Mouse (Mus musculus) stomach, postnatal 0 days (tissue): Measurements from ENCODE around the gene Ptprn2. TPM values are rescaled to one million over a fixed set of nuclear protein-coding genes. Genes with fewer than 3 reads are reported as not detected.

Source experiments
- ATAC-seq: fragments of 200-750 bp; cut with Nextera tagmentation; 2 replicates; pipeline ENCODE4 v1.8.0; 2017; ENCODE audit not compliant: low FRiP score, low TSS enrichment
- DNase-seq: peaks from one replicate; pipeline ENCODE4 v3.0.0-alpha.2; 2016; ENCODE audit warnings: low spot score
- H3K27ac ChIP-seq: fragments of 300-500 bp; sonication (generic); replicated peaks from 2 replicates; pipeline ENCODE4 v1.5.1; 2014; ENCODE audit warnings: mild to moderate bottlenecking, control low read depth
- H3K27me3 ChIP-seq: fragments of 300-500 bp; sonication (generic); 2 replicates; pipeline ENCODE4 v1.6.1; 2014; ENCODE audit warnings: low read length; ENCODE audit not compliant: control insufficient read depth, insufficient read depth
- H3K36me3 ChIP-seq: fragments of 300-500 bp; sonication (generic); 2 replicates; pipeline ENCODE4 v1.6.1; 2014; ENCODE audit warnings: low read length, mixed read lengths; ENCODE audit not compliant: control insufficient read depth, insufficient read depth
- H3K4me1 ChIP-seq: fragments of 300-500 bp; sonication (generic); replicated peaks from 2 replicates; pipeline ENCODE4 v1.6.1; 2014; ENCODE audit warnings: antibody characterized with exemption; ENCODE audit not compliant: control insufficient read depth, insufficient read depth
- H3K4me2 ChIP-seq: fragments of 300-500 bp; sonication (generic); replicated peaks from 2 replicates; pipeline ENCODE4 v1.6.1; 2014; ENCODE audit warnings: low read depth, mild to moderate bottlenecking, control low read depth, moderate library complexity
- H3K4me3 ChIP-seq: fragments of 300-500 bp; sonication (generic); 2 replicates; pipeline ENCODE4 v1.5.1; 2014; ENCODE audit warnings: low read depth, low read length, control low read depth
- H3K9ac ChIP-seq: fragments of 300-500 bp; sonication (generic); 2 replicates; pipeline ENCODE4 v1.6.1; 2014; ENCODE audit warnings: mild to moderate bottlenecking, low read length, control low read depth, mixed read lengths
- H3K9me3 ChIP-seq: fragments of 300-500 bp; sonication (generic); 2 replicates; pipeline ENCODE4 v1.6.1; 2016; ENCODE audit warnings: low read length; ENCODE audit not compliant: control insufficient read depth
- CTCF ChIP-seq: IDR thresholded peaks from 2 replicates; pipeline ENCODE4 v1.5.1; 2016; ENCODE audit warnings: antibody characterized with exemption, low read depth, mild to moderate bottlenecking, moderate library complexity
- EP300 ChIP-seq: optimal IDR thresholded peaks from 2 replicates; pipeline ENCODE3; 2016; ENCODE audit warnings: antibody characterized with exemption
- WGBS: fragments of 180-500 bp; shearing (Covaris S2); extraction: QIAGEN DNeasy Blood & Tissue Kit; methylation state at CpG from one replicate; pipeline ENCODE4 v1.1.7; 2014; 5-methylcytosine and 5-hydroxymethylcytosine counted together
- polyA plus RNA-seq: library from polyadenylated mRNA; unstranded; fragments of >200 nt; fragmentation: Nextera tagmentation; extraction: Ambion mirVana; gene quantifications from 2 replicates; pipeline ENCODE4 v1.2.1, GENCODE M21; 2015

Ptprn2 gene
- polyA plus RNA-seq, 1 experiment from 2014 or later: 6.0 TPM

DNA sequence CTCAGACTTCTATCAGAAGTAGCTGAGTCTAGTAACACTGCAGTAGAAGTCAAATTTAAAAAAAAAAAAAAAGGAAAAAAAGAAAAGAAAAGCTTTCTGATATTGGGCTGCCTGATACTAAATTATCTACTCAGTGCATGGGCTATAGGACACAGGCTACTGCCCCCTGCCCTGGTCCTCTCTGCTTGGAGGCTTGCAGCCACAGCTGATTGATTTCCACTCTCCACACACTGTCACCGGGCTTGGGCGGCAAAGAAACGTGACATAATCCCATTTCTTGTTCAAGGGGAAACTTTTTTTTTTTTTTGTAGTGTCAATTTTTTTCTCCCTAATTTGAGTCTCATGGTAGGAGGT, 766.9 kb downstream of the Ptprn2 start:
- Histone ChIP-seq H3K27me3 (no peaks in the 10 kb centered on the region), H3K9me3 (no peaks in the 10 kb centered on the region), H3K9ac (no peak overlapping the region), H3K4me1 (no peaks in the 10 kb centered on the region), H3K36me3 (no peaks in the 10 kb centered on the region), H3K4me2 (no peak overlapping the region), H3K27ac (no peak overlapping the region), H3K4me3 (no peak overlapping the region)
- 28% methylated on average over 3 of the region's 3 CpGs for WGBS
- TF ChIP-seq EP300: no peak
- TF ChIP-seq CTCF: no peak
- ATAC-seq: no peak
- no peak for DNase-seq

DNA sequence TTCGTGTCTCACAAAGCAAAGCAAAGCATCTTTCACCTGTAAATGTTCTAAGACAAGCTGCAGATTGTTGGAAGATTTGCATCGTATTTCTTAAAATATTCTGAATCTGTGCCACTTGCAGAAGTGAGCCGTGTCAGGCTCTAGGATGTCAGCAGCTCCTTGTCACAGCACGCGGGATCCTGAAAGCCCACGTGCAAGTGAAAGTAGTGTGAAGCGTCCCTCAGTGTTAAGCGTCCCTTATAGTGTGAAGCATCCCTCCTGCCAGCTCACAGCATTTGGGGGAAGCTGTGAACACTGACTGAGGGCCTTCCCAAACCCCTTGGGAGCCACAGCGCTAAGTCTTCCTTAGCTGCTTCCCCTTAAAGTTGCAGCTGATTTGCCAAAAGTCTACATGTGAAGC, 768.8 kb downstream of the Ptprn2 start:
- no peaks in the 10 kb centered on the region for H3K9me3 ChIP-seq
- H3K27ac ChIP-seq: no peak overlapping the region
- 77% methylated on average over 9 of the region's 9 CpGs for WGBS
- H3K36me3 ChIP-seq: no peaks in the 10 kb centered on the region
- no peaks in the 10 kb centered on the region for H3K27me3 ChIP-seq
- H3K4me3 ChIP-seq: no peak overlapping the region
- no peak for ATAC-seq
- no peaks in the 10 kb centered on the region for H3K4me1 ChIP-seq
- H3K4me2 ChIP-seq: no peak overlapping the region
- H3K9ac ChIP-seq: no peak overlapping the region
- no peak for DNase-seq
- no peak for TF ChIP-seq CTCF
- TF ChIP-seq EP300: no peak

GRCm38 (mm10) chr12:117255325-117255724, 769.8 kb downstream of the Ptprn2 start:
- no peak overlapping the region for H3K4me2 ChIP-seq
- DNase-seq (no peak), ATAC-seq (no peak)
- no peaks in the 10 kb centered on the region for H3K27me3 ChIP-seq
- H3K4me3 ChIP-seq: no peak overlapping the region
- no peaks in the 10 kb centered on the region for H3K4me1 ChIP-seq
- no peaks in the 10 kb centered on the region for H3K9me3 ChIP-seq
- no peaks in the 10 kb centered on the region for H3K36me3 ChIP-seq
- TF ChIP-seq EP300 (no peak), CTCF (no peak)
- WGBS: 46% methylated on average over 6 of the region's 6 CpGs
- H3K9ac ChIP-seq: no peak overlapping the region
- no peak overlapping the region for H3K27ac ChIP-seq

DNA sequence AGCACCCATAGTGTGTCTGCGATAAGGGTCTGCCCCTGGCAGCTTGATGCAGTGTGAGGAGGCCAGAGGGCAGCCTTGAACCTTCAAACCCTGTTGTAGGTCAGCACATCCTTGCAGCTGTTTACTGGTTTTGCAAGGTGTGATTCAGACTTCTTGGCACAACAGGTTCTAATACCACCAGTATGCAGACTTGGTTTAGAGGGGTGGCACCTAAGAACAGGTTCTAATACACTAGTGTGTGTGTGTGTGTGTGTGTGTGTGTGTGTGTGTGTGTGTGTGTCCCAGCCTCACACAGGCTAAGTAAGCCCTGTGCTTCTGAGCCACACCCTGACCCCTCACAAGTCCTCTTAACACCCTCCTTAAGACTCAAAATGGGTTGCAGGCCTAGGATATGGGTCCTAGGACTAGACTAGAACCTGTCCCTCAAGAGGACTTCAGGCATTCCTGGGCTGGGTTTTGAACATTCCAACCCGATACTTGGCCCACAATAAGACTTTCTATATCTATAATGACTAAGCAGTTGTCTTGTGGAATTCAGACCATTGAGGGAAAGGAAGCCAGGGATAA, 770.3 kb downstream of the Ptprn2 start:
- DNase-seq (no peak), ATAC-seq (no peak)
- Histone ChIP-seq H3K9me3 (no peaks in the 10 kb centered on the region), H3K27ac (no peak overlapping the region), H3K4me1 (no peaks in the 10 kb centered on the region), H3K36me3 (no peaks in the 10 kb centered on the region), H3K9ac (no peak overlapping the region), H3K4me3 (no peak overlapping the region), H3K4me2 (no peak overlapping the region), H3K27me3 (no peaks in the 10 kb centered on the region)
- WGBS: 83% methylated on average over 2 of the region's 2 CpGs
- no peak for TF ChIP-seq EP300
- TF ChIP-seq CTCF: no peak

DNA sequence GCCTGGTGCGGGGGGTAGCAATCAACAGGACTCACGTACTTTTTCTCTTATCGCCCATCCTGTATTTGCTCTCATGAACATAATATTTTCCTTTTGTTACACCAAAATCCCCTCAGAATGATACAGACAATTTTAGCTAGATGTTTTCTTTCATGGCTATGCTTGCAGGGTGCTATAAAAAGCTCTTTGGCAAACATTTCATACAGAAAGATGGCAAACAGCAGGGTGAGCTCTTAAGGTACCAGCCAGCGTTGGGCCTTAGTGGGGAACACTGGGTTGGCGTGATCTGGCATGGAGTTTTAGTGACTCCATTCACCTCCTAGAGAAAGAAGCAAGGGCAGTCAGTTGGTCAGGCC, 771.3 kb downstream of the Ptprn2 start:
- 81% methylated on average over 5 of the region's 5 CpGs for WGBS
- DNase-seq (no peak), ATAC-seq (no peak)
- Histone ChIP-seq H3K27ac (no peak overlapping the region), H3K4me2 (no peak overlapping the region), H3K9me3 (no peaks in the 10 kb centered on the region), H3K9ac (no peak overlapping the region), H3K4me3 (no peak overlapping the region), H3K36me3 (no peaks in the 10 kb centered on the region), H3K4me1 (no peaks in the 10 kb centered on the region), H3K27me3 (no peaks in the 10 kb centered on the region)
- TF ChIP-seq EP300: no peak
- TF ChIP-seq CTCF: no peak

DNA sequence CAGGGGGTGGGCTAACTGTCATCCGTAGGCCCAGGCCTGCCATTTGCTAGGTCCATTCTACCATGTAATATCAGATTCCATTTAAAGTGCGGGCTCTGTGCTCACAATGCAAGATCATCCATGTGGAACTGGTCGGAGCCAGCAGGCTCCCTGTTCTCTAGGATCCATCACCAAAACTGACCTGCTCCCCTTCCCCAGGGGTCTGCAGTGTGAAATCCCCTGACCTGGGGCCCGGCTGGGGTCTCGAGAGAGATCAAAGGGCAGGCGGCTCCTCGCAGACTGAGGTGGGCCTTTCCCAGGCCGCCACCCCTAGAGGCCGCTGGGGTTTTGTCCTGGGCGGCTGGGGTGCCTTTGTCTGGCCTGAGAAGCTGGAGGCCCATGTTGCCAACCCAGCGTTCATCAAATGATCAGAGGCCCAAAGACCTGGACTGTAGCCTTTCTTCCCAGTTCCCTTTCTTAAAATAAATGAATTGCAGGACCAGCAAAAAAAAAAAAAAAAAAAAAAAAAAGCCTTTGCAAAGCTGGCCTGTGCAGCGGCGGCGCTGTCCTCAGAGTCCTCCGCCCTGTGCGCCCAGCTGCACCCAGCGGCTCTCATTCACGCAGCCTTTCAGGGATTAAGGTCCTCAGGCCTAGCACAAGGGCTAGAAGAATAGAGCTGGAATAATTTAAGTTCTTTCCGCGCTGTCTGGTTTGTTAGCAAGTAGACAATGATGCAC, 771.8 kb downstream of the Ptprn2 start:
- Histone ChIP-seq H3K27me3 (no peaks in the 10 kb centered on the region), H3K27ac (no peak overlapping the region), H3K9ac (no peak overlapping the region), H3K9me3 (no peaks in the 10 kb centered on the region), H3K4me1 (no peaks in the 10 kb centered on the region), H3K4me2 (no peak overlapping the region), H3K36me3 (no peaks in the 10 kb centered on the region), H3K4me3 (no peak overlapping the region)
- TF ChIP-seq EP300 (no peak), CTCF (no peak)
- DNase-seq (no peak), ATAC-seq (no peak)
- 50% methylated on average over 20 of the region's 20 CpGs for WGBS
